Mouse (Mus musculus): ENCODE results near the gene Phlda3. TPM values are rescaled to one million over a fixed set of nuclear protein-coding genes. Genes with fewer than 3 reads are reported as not detected.
A peak's percentile ranks its signal among the peaks of the same experiment; 100 is the strongest.

The Phlda3 gene
- polyA plus RNA-seq, 1 experiment from 2014 or later: 82.0 TPM

DNA sequence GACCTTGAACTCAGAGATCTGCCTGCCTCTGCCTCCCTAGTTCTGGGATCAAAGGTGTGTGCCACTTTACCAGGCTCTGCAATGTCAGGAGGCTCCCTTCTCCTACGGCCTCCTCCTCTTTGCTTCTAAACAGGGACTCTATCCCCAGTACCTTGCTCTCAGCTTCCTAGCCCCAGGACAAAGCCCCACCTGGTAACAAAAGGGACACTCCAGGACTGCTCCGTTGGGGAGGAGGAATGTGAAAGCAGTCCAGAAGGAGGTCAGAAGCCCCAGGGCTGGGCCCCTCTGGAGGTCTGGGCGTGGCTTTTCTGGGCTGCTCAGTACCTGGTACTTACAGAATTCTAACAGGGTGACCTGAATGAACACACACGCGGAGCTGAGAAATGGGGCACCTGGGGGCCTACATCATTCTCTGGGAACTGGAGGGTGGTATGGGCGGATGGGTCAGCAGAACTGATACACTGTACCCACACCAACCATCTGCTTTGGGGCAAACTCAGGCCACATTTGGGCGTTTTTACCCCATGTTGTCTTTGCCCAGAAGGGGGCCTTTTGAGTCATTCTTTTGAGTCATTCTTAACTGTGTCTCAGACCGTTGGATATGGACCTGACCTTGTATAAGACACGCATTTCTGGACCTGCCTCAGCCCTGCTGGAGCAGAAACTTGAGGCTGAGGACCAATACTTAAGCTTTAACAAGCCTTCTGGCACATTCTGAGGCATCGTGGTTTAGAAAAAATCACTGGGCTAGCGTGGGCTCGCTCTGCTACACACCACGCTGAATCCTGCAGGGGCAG lies 26.4 kb downstream of the Phlda3 start:
- no peaks in the 10 kb centered on the region for H3K27me3 ChIP-seq (replicated peaks; ENCODE audit: insufficient read depth, low read length)
- 69% methylated on average over 13 of the region's 13 CpGs for WGBS
- no peak for ATAC-seq
- H3K9me3 ChIP-seq (ENCODE audit: low read length): no peaks in the 10 kb centered on the region
- TF ChIP-seq EP300 (IDR thresholded peaks at IDR 0.05) (no peak), CTCF (IDR thresholded peaks at IDR 0.05) (0 out of 2 replicates have a peak, but pooled peaks have one; percentile 2)
- peaks cover 4% of the 10 kb centered on the region; the same call in 1 of the 2 replicates for H3K4me1 ChIP-seq (ENCODE audit: insufficient read depth, low read depth, low read length)
- DNase-seq (ENCODE audit: low spot score): no peak
- no peak overlapping the region for H3K4me2 ChIP-seq (replicated peaks; ENCODE audit: low read depth, low read length)
- no peaks in the 10 kb centered on the region for H3K36me3 ChIP-seq (ENCODE audit: insufficient read depth, low read length)
- H3K4me3 ChIP-seq (ENCODE audit: low read depth, low read length): no peak overlapping the region
- H3K27ac ChIP-seq (ENCODE audit: low read length): no peak overlapping the region
- no peak overlapping the region for H3K9ac ChIP-seq (replicated peaks; ENCODE audit: low read depth)

DNA sequence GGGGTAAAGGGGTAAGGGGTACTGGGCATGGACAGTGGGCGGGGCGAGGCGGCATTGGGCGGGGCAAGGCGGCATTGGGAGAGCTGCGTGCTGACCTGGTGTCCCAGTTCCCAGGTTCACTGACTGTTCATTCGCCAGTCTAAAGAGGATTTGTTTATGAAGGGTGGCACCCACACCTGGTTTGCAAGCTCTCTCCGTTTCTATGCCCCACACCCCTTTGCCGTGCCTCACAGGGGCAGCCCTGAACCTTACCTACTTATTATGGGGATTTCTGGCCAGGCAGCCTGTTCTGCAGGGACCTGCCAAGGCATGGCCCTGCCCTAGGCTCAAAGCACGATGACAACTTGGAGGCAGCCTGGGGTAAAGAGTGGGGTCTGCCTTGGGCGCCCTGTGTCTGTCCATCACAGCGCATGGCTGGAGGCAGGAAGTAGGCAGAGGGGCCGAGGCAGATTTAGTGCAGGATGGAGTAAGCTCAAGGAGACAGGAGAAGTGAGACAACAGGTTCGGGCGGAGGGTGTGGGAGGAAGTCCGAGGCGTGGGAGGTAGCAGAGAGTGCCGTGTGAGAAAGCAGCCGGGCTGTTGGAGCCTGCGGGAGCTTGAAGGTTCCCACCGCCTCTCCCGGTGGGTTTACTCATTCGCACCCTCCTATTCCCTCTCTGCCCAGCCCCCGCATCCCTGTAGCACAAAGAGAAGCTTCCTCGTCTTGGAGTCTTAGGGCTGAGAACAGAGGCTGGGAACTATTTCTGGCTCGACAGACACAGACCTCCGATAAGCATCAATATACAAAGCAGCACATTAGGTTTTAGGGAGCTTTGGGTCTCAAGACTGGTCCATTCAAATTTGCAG lies 27.7 kb downstream of the Phlda3 start:
- WGBS: 11% methylated on average over 23 of the region's 27 CpGs
- H3K9ac ChIP-seq (replicated peaks; ENCODE audit: low read depth): no peak overlapping the region
- H3K36me3 ChIP-seq (ENCODE audit: insufficient read depth, low read length): no peaks in the 10 kb centered on the region
- no peaks in the 10 kb centered on the region for H3K27me3 ChIP-seq (replicated peaks; ENCODE audit: insufficient read depth, low read length)
- H3K4me2 ChIP-seq (replicated peaks; ENCODE audit: low read depth, low read length): peak overlapping the region; percentile 42
- no peaks in the 10 kb centered on the region for H3K9me3 ChIP-seq (ENCODE audit: low read length)
- no peak for TF ChIP-seq EP300 (IDR thresholded peaks at IDR 0.05)
- no peak for TF ChIP-seq CTCF (IDR thresholded peaks at IDR 0.05)
- DNase-seq (ENCODE audit: low spot score): peak; percentile 63
- 0 out of 2 replicates have a peak overlapping the region, but pooled peaks have one; percentile 1 for H3K4me3 ChIP-seq (ENCODE audit: low read depth, low read length)
- peak; percentile 67 for ATAC-seq
- H3K4me1 ChIP-seq (ENCODE audit: insufficient read depth, low read depth, low read length): peaks cover 4% of the 10 kb centered on the region; the same call in 1 of the 2 replicates
- H3K27ac ChIP-seq (ENCODE audit: low read length): peak overlapping the region; percentile 57

- no peaks in the 10 kb centered on the region for H3K27me3 ChIP-seq (replicated peaks; ENCODE audit: insufficient read depth, low read length)
- peak; percentile 64 for DNase-seq (ENCODE audit: low spot score)
- H3K9me3 ChIP-seq (ENCODE audit: low read length): no peaks in the 10 kb centered on the region
- no peak overlapping the region for H3K4me3 ChIP-seq (ENCODE audit: low read depth, low read length)
- no peaks in the 10 kb centered on the region for H3K36me3 ChIP-seq (ENCODE audit: insufficient read depth, low read length)
- H3K4me1 ChIP-seq (ENCODE audit: insufficient read depth, low read depth, low read length): peaks cover 4% of the 10 kb centered on the region; the same call in 1 of the 2 replicates
- peak; percentile 17; the same call in 1 of the 2 replicates for TF ChIP-seq EP300 (IDR thresholded peaks at IDR 0.05)
- no peak for TF ChIP-seq CTCF (IDR thresholded peaks at IDR 0.05)
- ATAC-seq: peak; percentile 72
- H3K27ac ChIP-seq (ENCODE audit: low read length): peak overlapping the region; percentile 78
- H3K4me2 ChIP-seq (replicated peaks; ENCODE audit: low read depth, low read length): peak overlapping the region; percentile 42
- WGBS: 16% methylated on average over 20 of the region's 20 CpGs
- H3K9ac ChIP-seq (replicated peaks; ENCODE audit: low read depth): no peak overlapping the region
Observed at GRCm38 (mm10) chr1:135794216-135795134, 28.6 kb downstream of the Phlda3 start.

DNA sequence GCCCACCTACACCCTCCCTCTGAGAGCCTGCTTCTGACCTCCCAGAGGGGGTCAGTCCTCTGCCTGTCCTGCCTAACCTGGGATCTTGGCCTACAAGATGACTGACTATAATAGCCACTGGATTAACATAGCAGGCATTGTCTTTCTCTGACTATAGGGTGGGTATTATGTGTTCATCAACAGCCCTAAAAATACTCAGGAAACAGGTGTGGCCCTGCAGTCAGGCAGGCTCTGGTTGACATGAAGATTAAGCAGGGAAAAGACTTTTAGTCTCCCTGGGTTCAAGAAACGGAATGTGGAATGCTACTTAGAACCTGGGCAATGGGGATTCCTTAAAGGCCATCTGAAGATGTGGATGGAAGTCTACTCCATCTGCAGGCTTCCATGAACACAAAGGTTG lies 32.6 kb downstream of the Phlda3 start:
- H3K4me1 ChIP-seq (ENCODE audit: insufficient read depth, low read depth, low read length): peaks cover 1% of the 10 kb centered on the region
- ATAC-seq (no peak), DNase-seq (ENCODE audit: low spot score) (no peak)
- H3K9me3 ChIP-seq (ENCODE audit: low read length): no peaks in the 10 kb centered on the region
- H3K9ac ChIP-seq (replicated peaks; ENCODE audit: low read depth): no peak overlapping the region
- WGBS: 70% methylated on average over 1 of the region's 1 CpGs
- H3K4me3 ChIP-seq (ENCODE audit: low read depth, low read length): no peak overlapping the region
- no peak for TF ChIP-seq EP300 (IDR thresholded peaks at IDR 0.05)
- no peak for TF ChIP-seq CTCF (IDR thresholded peaks at IDR 0.05)
- H3K36me3 ChIP-seq (ENCODE audit: insufficient read depth, low read length): no peaks in the 10 kb centered on the region
- H3K27ac ChIP-seq (ENCODE audit: low read length): no peak overlapping the region
- no peaks in the 10 kb centered on the region for H3K27me3 ChIP-seq (replicated peaks; ENCODE audit: insufficient read depth, low read length)
- no peak overlapping the region for H3K4me2 ChIP-seq (replicated peaks; ENCODE audit: low read depth, low read length)

DNA sequence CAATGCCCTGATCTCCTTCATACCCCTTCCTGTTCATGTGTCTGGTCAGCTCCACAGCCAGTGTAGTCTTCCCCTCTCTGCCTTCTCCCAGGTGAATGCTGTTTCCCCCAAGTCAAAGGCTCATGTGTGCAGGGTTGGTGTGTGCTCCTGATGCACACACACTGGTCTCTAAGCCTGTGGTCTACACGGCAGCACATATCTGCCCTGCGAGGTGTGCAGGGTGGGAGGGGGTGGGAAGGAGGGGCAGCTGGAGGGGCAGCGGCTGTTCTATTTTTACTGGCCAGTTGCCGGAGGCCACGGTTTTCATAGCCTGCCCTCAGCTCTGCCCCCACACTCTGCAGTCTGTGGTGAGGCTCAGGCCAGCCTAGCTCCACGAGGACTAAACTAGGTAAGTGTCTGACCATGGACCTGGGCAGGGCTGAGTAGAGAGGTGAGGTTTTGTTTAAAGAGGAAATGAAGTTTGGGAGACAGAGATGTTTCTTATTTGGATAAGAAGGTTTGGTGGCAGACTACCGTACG lies 33.2 kb downstream of the Phlda3 start:
- ATAC-seq (no peak), DNase-seq (ENCODE audit: low spot score) (no peak)
- Histone ChIP-seq H3K27ac (ENCODE audit: low read length) (no peak overlapping the region), H3K9ac (replicated peaks; ENCODE audit: low read depth) (no peak overlapping the region), H3K4me2 (replicated peaks; ENCODE audit: low read depth, low read length) (no peak overlapping the region), H3K27me3 (replicated peaks; ENCODE audit: insufficient read depth, low read length) (no peaks in the 10 kb centered on the region), H3K9me3 (ENCODE audit: low read length) (no peaks in the 10 kb centered on the region), H3K36me3 (ENCODE audit: insufficient read depth, low read length) (no peaks in the 10 kb centered on the region), H3K4me1 (ENCODE audit: insufficient read depth, low read depth, low read length) (no peaks in the 10 kb centered on the region; the same call in 1 of the 2 replicates), H3K4me3 (ENCODE audit: low read depth, low read length) (no peak overlapping the region)
- TF ChIP-seq EP300 (IDR thresholded peaks at IDR 0.05) (no peak), CTCF (IDR thresholded peaks at IDR 0.05) (no peak)
- WGBS: 54% methylated on average over 8 of the region's 8 CpGs
